Mouse (Mus musculus) midbrain, embryonic 14.5 days (tissue): Measurements from ENCODE around the gene Zyg11b. TPM values are rescaled to one million over a fixed set of nuclear protein-coding genes. Genes with fewer than 3 reads are reported as not detected.

ENCODE experiments used
- ATAC-seq: fragments of 200-750 bp; cut with Nextera tagmentation; 2 replicates; pipeline ENCODE4 v1.8.0; 2017; ENCODE audit warnings: moderate number of reproducible peaks, moderate library complexity; ENCODE audit not compliant: low FRiP score, low TSS enrichment
- DNase-seq: peaks from one replicate; pipeline ENCODE4 v3.0.0-alpha.2; 2015
- H3K27ac ChIP-seq: fragments of 300-500 bp; sonication (generic); replicated peaks from 2 replicates; pipeline ENCODE4 v1.5.1; 2014; ENCODE audit warnings: mild to moderate bottlenecking, low read depth, low read length, moderate library complexity
- H3K27me3 ChIP-seq: fragments of 300-500 bp; sonication (generic); 2 replicates; pipeline ENCODE4 v1.6.1; 2014; ENCODE audit warnings: low read length, control low read depth, mixed read lengths; ENCODE audit not compliant: control insufficient read depth, insufficient read depth
- H3K36me3 ChIP-seq: fragments of 300-500 bp; sonication (generic); 2 replicates; pipeline ENCODE4 v1.6.1; 2014; ENCODE audit warnings: low read length, control low read depth; ENCODE audit not compliant: control insufficient read depth, insufficient read depth
- H3K4me1 ChIP-seq: fragments of 300-500 bp; sonication (generic); 2 replicates; pipeline ENCODE4 v1.6.1; 2014; ENCODE audit warnings: mild to moderate bottlenecking, antibody characterized with exemption, low read length, control low read depth; ENCODE audit not compliant: control insufficient read depth, insufficient read depth
- H3K4me2 ChIP-seq: fragments of 300-500 bp; sonication (generic); 2 replicates; pipeline ENCODE4 v1.6.1; 2014; ENCODE audit warnings: mild to moderate bottlenecking, low read length, moderate library complexity
- H3K4me3 ChIP-seq: fragments of 300-500 bp; sonication (generic); replicated peaks from 2 replicates; pipeline ENCODE4 v1.5.1; 2014; ENCODE audit warnings: low read depth, low read length
- H3K9ac ChIP-seq: fragments of 300-500 bp; sonication (generic); replicated peaks from 2 replicates; pipeline ENCODE4 v1.6.1; 2014; ENCODE audit warnings: mild to moderate bottlenecking, low read length, moderate library complexity
- H3K9me3 ChIP-seq: fragments of 300-500 bp; sonication (generic); 2 replicates; pipeline ENCODE4 v1.6.1; 2016; ENCODE audit warnings: low read length, control low read depth, mixed read lengths; ENCODE audit not compliant: control insufficient read depth
- WGBS: fragments of 180-500 bp; shearing (Covaris S2); extraction: QIAGEN DNeasy Blood & Tissue Kit; methylation state at CpG from one replicate; pipeline ENCODE4 v1.1.7; 2014; 5-methylcytosine and 5-hydroxymethylcytosine counted together
- polyA plus RNA-seq: library from polyadenylated mRNA; unstranded; fragments of >200 nt; fragmentation: Nextera tagmentation; extraction: Ambion mirVana; gene quantifications from 2 replicates; pipeline ENCODE4 v1.2.1, GENCODE M21; 2014

Gene Zyg11b
- polyA plus RNA-seq, 1 experiment from 2014 or later = 49.7 TPM

DNA sequence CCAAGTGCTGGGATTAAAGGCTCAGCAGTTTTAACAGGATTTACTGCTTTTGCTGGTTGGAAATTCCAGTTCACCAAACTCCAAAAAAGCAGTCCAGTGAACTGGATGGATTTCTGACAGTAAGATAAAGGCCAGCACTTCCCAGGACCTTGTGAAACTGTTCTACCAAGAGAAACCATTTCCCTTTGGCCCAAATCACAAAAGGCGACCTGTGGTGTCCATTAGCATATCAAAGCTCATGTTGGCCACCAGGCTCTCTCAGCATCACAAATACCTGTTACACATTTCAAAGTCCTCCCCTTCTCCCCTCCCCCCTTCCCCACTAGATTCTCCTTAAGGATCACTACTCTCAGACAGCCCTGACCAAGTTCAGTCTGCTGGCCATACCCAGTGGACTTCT is 118.6 kb downstream of the Zyg11b start:
- no peak for ATAC-seq

More for the DNA sequence above, 118.6 kb downstream of the Zyg11b start:
- Histone ChIP-seq H3K4me3 (no peak overlapping the region), H3K27ac (no peak overlapping the region), H3K4me1 (no peaks in the 10 kb centered on the region), H3K36me3 (no peaks in the 10 kb centered on the region), H3K4me2 (no peak overlapping the region), H3K9ac (no peak overlapping the region), H3K27me3 (no peaks in the 10 kb centered on the region), H3K9me3 (no peaks in the 10 kb centered on the region)
- 28% methylated on average over 1 of the region's 1 CpGs for WGBS
- DNase-seq = no peak

Other genes with a start within 250 kb of the Zyg11b start
- gene Podn, start 204.7 kb downstream of the Zyg11b start, polyA plus RNA-seq = 0.12 TPM in 1 of 2 replicates, not detected in the other
- gene Scp2, start 156.1 kb downstream of the Zyg11b start, polyA plus RNA-seq = 210 and 212 TPM in 2 replicates
- 6.3 and 7.6 TPM in 2 replicates for gene Echdc2, start 135.7 kb downstream of the Zyg11b start, polyA plus RNA-seq
- not detected in 2 replicates for gene Zyg11a, start 83.0 kb downstream of the Zyg11b start, polyA plus RNA-seq
- gene Coa7, start 27.0 kb upstream of the Zyg11b start, polyA plus RNA-seq = 45.7 and 46.4 TPM in 2 replicates
- 4.9 and 6.6 TPM in 2 replicates for gene Shisal2a, start 82.3 kb upstream of the Zyg11b start, polyA plus RNA-seq
- gene Gpx7, start 105.9 kb upstream of the Zyg11b start, polyA plus RNA-seq = 16.2 and 23.9 TPM in 2 replicates
- gene Tut4, start 158.3 kb upstream of the Zyg11b start, polyA plus RNA-seq = 59.0 and 70.7 TPM in 2 replicates